Comparison of ENCODE assay signal across 10 mouse cellular contexts in genomic region chr3:41580401-41581323, GRCm38 (mm10). TPM values are rescaled to one million over a fixed set of nuclear protein-coding genes. Genes with fewer than 3 reads are reported as not detected.
DNase-seq lines count a peak whose midpoint lies in the region; ATAC-seq and TF ChIP-seq lines count a peak whose summit lies in the region.
"Had no signal": no experiment of that assay in that cellular context is flagged by ENCODE, and none has a peak within 500 bp of the region (broad histone marks: within the 10 kb centered on the region; RNA-seq: fewer than 3 reads in every experiment).

No protein-coding gene starts in this region.

- no peaks in the 10 kb centered on the region for H3K36me3 ChIP-seq in liver, adult 2 months (ENCODE audit: control insufficient read depth, insufficient read depth, low read length)
- H3K36me3 ChIP-seq in intestine, postnatal 0 days (ENCODE audit: control insufficient read depth, insufficient read depth): no peaks in the 10 kb centered on the region
- H3K36me3 ChIP-seq in liver, embryonic 13.5 days: peaks cover 20% of the 10 kb centered on the region

- peak overlapping the region; percentile 50 for H3K4me2 ChIP-seq in intestine, postnatal 0 days (replicated peaks; ENCODE audit: low read depth)
- H3K4me2 ChIP-seq in liver, embryonic 13.5 days: peak overlapping the region; percentile 21

- H3K9me3 ChIP-seq in intestine, postnatal 0 days (ENCODE audit: control insufficient read depth): no peaks in the 10 kb centered on the region
- H3K9me3 ChIP-seq in liver, embryonic 13.5 days (replicated peaks): no peaks in the 10 kb centered on the region
- H3K9me3 ChIP-seq: G1E had no signal

- H3K4me3 ChIP-seq in liver, adult 2 months (ENCODE audit: insufficient read depth, low read depth, low read length): no peak overlapping the region
- no peak overlapping the region for H3K4me3 ChIP-seq in intestine, postnatal 0 days (ENCODE audit: low read depth, low read length)
- H3K4me3 ChIP-seq in liver, embryonic 13.5 days (replicated peaks): no peak overlapping the region

- peak overlapping the region; percentile 62 for H3K27ac ChIP-seq in liver, adult 2 months (replicated peaks; ENCODE audit: insufficient read depth, low read depth, low read length)
- peak overlapping the region; percentile 91 for H3K27ac ChIP-seq in intestine, postnatal 0 days (ENCODE audit: low read depth, low read length)
- peak overlapping the region; percentile 65 for H3K27ac ChIP-seq in liver, embryonic 13.5 days

- 24% methylated on average over 14 of the region's 14 CpGs for WGBS in liver, adult 2 months
- WGBS in intestine, postnatal 0 days: 42% methylated on average over 14 of the region's 14 CpGs
- WGBS in liver, embryonic 13.5 days (ENCODE audit: insufficient replicate concordance): 68% methylated on average over 14 of the region's 14 CpGs

- H3K27me3 ChIP-seq in liver, adult 2 months (ENCODE audit: control insufficient read depth, insufficient read depth, low read length): no peaks in the 10 kb centered on the region
- no peaks in the 10 kb centered on the region for H3K27me3 ChIP-seq in intestine, postnatal 0 days (replicated peaks; ENCODE audit: control insufficient read depth, insufficient read depth, low read length)
- H3K27me3 ChIP-seq in liver, embryonic 13.5 days: no peaks in the 10 kb centered on the region

- peak overlapping the region; percentile 12 for H3K9ac ChIP-seq in liver, adult 2 months (ENCODE audit: low read depth, low read length)
- no peak overlapping the region for H3K9ac ChIP-seq in intestine, postnatal 0 days (ENCODE audit: low read depth, low read length)
- 0 out of 2 replicates have a peak overlapping the region, but pooled peaks have one; percentile 22 for H3K9ac ChIP-seq in liver, embryonic 13.5 days

- no peak for TF ChIP-seq CTCF in liver, adult 2 months (IDR thresholded peaks at IDR 0.05; ENCODE audit: low read depth, low read length)
- no peak for TF ChIP-seq CTCF in intestine, postnatal 0 days (IDR thresholded peaks at IDR 0.05; ENCODE audit: low read depth)

- H3K4me1 ChIP-seq in liver, adult 2 months (ENCODE audit: control insufficient read depth, insufficient read depth, low read length): peaks cover 51% of the 10 kb centered on the region
- peaks cover 23% of the 10 kb centered on the region; the same call in 1 of the 2 replicates for H3K4me1 ChIP-seq in intestine, postnatal 0 days (replicated peaks; ENCODE audit: control insufficient read depth, insufficient read depth, low read length)
- H3K4me1 ChIP-seq in liver, embryonic 13.5 days (replicated peaks): peaks cover 82% of the 10 kb centered on the region

- peak; percentile 26; the same call in 1 of the 2 replicates for ATAC-seq in intestine, postnatal 0 days
- no peak for ATAC-seq in liver, embryonic 13.5 days (ENCODE audit: low read depth)

- no peak for TF ChIP-seq POLR2A in liver, adult 2 months (IDR thresholded peaks at IDR 0.05; ENCODE audit: extremely low read depth, insufficient read depth, low read length)

- peak; percentile 83 for DNase-seq in liver, adult 2 months (ENCODE audit: extremely low read depth, low read depth, low spot score)
- no peak for DNase-seq in liver
- no peak for DNase-seq in liver, embryonic 13.5 days
- peak; percentile 67 for DNase-seq in yolk sac, embryonic 10.5 days (ENCODE audit: low spot score)
- no peak for DNase-seq in heart, postnatal 25 days (ENCODE audit: low spot score)
- no peak for DNase-seq in cerebellum, adult 11 months
- no peak for DNase-seq in testis, postnatal 10 days (ENCODE audit: low spot score)
- DNase-seq: cerebellum, postnatal 14 days had no signal

- intact Hi-C loops in heart, postnatal 25 days (cut with DNase I): loop anchor here (2.0 kb wide), 1 partner anchor 14 kb away; no protein-coding TSS in a partner anchor

- H3K79me2 ChIP-seq in liver, adult 2 months (ENCODE audit: control insufficient read depth, insufficient read depth, low read length): peaks cover 47% of the 10 kb centered on the region

RNA-seq across cellular contexts. Expression of gene Jade1, which starts 25.1 kb away (rescaled TPM):
- 29.0 and 37.4 TPM in 2 replicates for total RNA-seq in liver, adult 2 months (2014; rRNA removed)
- polyA plus RNA-seq in liver, adult 2 months (2012; rRNA removed): 15.0 and 20.3 TPM in 2 replicates
- 15.3 and 18.4 TPM in 2 replicates for polyA plus RNA-seq in intestine, postnatal 0 days (2015; fragmentation: Nextera tagmentation; extraction: Ambion mirVana)
- polyA plus RNA-seq in liver, embryonic 13.5 days (2015; fragmentation: Nextera tagmentation; extraction: Ambion mirVana): 11.3 and 12.7 TPM in 2 replicates
- 10 to 100 TPM; 29.9 to 36.7 TPM for total RNA-seq in heart, postnatal 25 days (2021)

Comparison
In these comparisons a context has a peak if more than half of its experiments do, and no peak if none do; other contexts are left out.
1. DNase-seq: peak in liver, adult 2 months (single experiment) and yolk sac, embryonic 10.5 days (single experiment); none in liver (single experiment), liver, embryonic 13.5 days (single experiment), heart, postnatal 25 days (single experiment), cerebellum, adult 11 months (single experiment) and testis, postnatal 10 days (single experiment).
2. Peak in every context shown above with its lines, with median percentiles within 50 percentile points of each other: H3K27ac ChIP-seq.